Mouse (Mus musculus) CD4-positive, CD25-positive, alpha-beta regulatory T cell, adult 2 months (primary cell): ENCODE measurements around the gene Ercc1.

Experiments used
- DNase-seq: peaks from one replicate; pipeline ENCODE4 v3.0.0-alpha.2; 2012; ENCODE audit warnings: low read depth, low spot score

Ercc1 gene

DNA sequence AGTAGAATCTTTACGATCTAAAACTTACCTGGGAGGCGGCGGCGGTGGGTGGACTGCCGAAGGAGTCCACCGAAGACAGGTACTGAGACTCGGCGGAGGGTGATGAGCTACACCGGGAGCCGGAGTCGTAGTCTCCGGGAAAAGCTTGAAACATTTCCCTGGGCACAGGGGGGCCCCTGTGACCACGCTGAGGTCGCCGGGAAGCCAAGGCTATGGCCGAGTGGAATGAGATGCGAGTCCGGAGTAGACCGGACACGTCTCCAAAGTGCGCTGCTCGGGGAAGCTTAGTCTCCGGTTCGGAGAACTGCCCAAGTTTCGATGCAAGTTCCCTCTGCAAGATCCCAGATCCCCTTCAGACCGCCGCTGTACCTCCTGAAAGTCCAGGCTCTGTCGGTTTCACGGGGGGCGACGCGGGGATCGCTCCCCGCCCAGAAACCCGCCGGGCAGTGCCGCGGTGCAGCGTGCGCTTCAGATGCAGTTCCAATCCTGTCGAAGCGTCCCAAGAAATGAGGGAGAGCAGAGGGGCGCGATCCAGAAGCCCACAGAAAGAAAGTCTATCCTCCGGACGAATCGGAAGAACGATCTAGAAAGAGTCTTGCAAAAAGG is 35.2 kb upstream of the Ercc1 start:
- DNase-seq: peak; percentile 64

- DNase-seq: peak; percentile 98
These were observed 34.5 kb upstream of the Ercc1 start, which contains the start of gene Fosb for GRCm38 (mm10) chr7:19309884-19310641. Gene Fosb, minus strand, starts transcription at chr7:19310051.

- DNase-seq: peak; percentile 13
These were observed 32.6 kb upstream of the Ercc1 start for GRCm38 (mm10) chr7:19311991-19312390.

DNA sequence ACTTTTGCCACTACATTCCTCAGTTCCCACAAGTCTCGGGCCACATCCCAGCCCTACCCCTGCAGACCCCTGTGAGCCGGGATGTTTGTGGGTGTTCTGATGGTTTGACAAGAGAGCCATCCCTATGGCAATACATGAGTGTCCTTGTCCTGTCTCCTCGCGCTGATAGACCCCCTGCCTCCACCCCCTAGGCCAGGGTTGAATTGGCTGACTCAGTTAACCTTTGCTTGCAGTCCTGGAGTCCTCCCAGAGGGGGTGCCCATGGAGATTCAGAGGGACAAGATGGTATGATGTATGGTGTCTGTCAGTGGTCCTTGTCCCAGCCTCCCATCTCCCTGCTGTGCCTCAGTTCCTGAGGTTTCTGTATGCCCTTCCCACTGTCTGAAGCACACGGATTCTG is 30.5 kb upstream of the Ercc1 start:
- no peak for DNase-seq

DNA sequence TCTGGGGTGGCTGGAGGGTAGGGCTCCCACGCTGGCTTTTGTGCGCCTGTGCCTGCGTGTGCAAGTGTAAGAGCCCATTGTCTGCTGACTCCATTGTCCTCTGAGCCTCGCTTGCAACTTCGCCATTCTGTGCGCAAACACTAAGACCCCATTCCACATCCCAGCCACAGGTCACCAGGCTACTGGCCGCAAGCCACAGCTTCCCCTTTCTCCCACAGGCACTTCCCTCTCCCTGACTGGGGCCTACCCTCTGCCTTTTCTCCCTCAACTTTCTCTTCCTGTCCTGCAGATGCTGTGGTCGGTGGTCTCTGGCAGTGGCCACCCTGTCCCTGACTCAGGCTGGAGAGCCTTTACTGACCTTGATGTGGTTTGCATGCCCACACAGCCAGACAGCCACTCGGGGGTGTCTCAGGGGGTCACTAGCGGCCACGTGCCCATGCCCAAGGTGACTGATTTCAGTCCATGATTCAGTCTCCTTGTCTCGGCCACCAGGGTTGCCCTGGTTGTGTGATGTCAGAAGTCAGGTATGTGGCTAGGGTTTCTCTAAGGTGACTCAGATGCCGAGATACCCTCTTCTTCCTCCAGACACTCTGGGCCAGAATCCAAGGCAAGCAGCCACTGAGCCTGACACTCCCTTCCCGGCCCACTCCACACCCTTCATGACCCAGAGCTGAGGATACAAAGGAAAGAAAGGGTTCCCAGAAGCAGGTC is 28.0 kb upstream of the Ercc1 start:
- DNase-seq: peak; percentile 18

GRCm38 (mm10) chr7:19318201-19318600 is 26.4 kb upstream of the Ercc1 start:
- no peak for DNase-seq

DNA sequence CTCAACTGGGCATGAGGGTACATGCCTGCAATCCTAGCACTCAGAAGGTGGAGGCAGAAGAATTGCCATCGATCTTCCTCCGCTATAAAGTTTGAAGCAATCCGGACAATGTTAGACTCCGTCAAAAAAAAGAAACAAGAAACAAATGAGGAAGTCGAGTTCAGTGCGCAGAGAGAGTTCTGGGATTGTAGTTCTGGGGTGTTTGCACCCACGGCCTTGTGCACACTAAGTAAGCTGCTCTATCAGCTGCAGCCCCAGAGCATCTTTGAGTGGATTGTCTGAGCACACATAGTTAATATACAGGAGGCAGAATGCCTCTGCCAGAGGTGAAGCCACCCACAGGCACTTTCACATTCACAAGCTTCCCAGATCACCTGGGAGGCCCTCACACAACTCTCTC is 25.9 kb upstream of the Ercc1 start:
- DNase-seq: peak; percentile 40

- DNase-seq: peak; percentile 86
These were observed 25.1 kb upstream of the Ercc1 start for GRCm38 (mm10) chr7:19319458-19319857.

GRCm38 (mm10) chr7:19319906-19320305 is 24.7 kb upstream of the Ercc1 start:
- peak; percentile 100 for DNase-seq

GRCm38 (mm10) chr7:19320637-19321036 is 23.9 kb upstream of the Ercc1 start:
- no peak for DNase-seq

DNA sequence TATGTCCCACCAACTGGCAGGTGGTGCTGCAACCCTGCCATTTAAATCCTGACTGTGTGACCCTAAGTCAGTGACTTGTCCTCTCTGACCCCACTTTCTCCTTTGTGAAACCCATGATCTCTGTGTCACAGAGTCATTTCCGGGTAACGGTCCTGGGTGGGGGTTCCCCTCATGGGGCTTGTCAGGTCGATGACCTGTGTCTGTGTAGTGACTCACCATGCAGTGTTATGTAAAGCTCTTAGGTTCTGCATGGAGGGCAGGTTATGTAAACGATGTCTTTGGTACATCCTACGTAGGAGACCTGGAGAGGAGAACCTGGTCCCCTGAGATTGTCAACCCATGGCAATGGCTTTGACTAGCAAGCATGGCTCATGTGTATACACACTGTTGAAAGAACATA is 23.1 kb upstream of the Ercc1 start:
- peak; percentile 83 for DNase-seq

- peak; percentile 43 for DNase-seq
These were observed 22.1 kb upstream of the Ercc1 start for GRCm38 (mm10) chr7:19322489-19322888.

DNA sequence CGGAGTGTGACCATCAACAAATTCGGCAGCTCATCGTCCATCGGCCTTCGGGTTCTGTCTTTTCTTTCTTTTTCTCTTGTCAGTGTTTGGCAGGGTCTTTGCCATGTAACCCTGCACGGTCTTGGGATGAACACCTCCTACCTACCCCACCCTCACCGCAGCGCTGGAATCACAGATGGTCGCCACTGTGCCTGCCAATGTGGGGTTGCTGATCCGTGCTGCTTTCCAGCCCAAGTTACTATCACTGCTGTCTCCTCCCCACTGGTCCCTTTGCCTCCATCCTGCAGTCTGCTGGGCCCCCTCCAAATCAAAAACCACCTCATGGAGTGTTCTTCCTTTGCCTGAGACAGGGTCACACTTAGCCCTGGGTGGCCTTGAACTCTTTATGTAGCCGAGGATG is 20.4 kb upstream of the Ercc1 start:
- no peak for DNase-seq

GRCm38 (mm10) chr7:19325262-19326199 is 19.0 kb upstream of the Ercc1 start:
- DNase-seq: peak; percentile 81

DNA sequence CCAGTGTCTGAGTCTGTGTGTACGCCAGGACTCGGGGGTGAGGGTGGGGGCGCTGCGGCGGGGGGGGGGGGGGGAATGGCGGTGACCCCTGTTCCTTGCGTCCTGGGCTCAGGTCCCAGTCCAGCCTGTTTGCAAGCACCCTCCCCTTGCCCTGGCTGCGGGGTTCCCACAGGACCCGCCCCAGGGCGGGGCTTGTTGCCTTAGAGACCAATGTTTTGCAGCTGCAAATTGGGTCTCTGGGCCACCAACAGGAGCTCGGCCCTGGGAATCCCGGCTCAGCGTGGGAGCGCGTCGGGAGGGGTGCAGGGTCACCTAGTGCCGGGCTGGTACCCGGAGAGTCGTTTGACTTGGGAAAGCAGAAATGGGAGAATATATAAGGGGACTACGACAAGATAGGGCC is 18.2 kb upstream of the Ercc1 start:
- peak; percentile 85 for DNase-seq

- DNase-seq: peak; percentile 70
These were observed 17.4 kb upstream of the Ercc1 start for GRCm38 (mm10) chr7:19327128-19327527.

GRCm38 (mm10) chr7:19327782-19328181 is 16.8 kb upstream of the Ercc1 start:
- DNase-seq: no peak

DNA sequence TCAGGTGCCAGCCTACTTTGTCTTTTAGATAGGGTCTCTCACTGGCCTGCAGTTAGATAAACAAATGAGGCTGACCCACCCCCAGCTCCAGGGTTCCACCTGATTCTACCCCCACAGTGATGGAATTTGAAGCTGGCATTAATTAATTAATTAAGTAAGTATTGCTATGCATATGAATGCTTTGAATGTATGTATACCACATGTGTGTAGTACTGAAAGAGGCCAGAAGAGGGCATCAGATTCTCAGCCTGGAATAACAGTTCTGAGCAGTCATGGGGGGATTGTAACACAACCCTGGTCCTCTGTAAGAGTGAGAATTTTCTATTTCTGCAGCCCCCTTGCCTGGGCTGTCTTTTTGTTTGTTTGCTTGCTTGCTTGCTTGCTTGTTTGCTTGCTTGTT is 16.2 kb upstream of the Ercc1 start:
- peak; percentile 61 for DNase-seq

DNA sequence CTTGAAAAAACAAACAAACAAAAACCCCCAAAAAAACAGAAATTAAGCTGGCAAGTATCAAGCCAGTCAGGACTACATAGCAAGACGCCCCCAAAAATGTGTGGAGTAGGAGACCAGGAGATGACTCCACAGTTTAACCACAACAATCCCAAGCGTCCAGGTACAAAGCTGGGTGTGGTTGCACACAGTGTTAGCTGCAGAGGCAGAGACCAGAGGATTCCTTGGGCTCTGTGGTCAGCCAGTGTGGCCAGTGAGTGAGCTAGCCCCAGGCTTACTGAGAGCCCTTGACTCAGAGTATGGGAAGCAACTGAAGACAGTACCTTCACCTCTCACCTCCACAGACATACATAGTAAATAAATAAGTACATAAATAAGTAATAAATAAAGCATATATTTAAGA is 12.7 kb upstream of the Ercc1 start:
- no peak for DNase-seq

DNA sequence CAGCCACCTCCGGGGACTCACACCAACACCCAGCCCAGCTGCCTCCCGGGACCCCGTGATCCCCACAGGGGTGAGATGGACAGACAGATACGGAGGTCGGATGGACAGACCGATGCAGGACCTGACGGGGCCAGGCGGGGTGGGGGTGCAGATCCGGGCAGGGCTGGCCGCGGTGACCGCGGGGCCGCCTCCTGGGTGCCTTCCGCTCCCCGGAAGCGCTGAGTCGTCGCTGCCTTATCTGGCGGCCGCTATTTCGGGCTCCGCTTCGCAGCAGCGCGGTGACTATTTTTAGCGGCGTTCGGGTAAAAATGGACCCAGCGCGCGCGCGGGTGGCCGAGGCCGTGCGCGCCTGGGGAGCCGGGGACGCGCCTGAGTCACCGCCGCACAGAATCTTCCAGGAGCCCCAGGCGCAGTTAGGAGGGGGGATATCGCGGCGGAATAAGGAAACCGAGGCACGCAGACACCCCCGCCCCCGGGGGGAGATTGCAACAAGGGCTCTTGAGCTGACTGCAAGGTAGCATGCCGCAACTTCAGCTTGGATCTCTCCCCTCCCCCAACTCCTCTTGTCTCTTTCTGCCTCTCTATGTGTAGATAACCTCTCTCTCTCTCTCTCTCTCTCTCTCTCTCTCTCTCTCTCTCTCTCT is 11.7 kb upstream of the Ercc1 start:
- peak; percentile 86 for DNase-seq

DNA sequence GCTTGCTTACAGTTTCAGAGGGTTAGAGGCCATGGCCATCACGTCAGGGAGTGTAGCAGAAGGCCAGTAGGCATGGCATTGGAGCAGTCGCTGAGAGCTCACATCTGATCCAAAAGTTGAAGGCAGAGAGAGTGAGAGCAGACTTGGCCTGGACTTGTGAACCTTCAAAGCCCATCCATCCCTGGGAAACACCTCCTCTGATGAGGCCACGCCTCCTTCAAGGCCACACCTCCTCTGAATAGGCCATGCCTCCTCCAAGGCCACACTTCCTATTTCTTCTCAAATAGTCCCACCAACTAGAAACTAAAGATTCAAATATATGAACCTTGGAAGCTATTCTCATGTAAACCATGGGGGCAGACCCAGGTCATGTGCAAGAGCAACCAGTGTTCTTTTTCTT is 9.0 kb upstream of the Ercc1 start:
- DNase-seq: peak; percentile 51
